Mouse (Mus musculus) adrenal gland, adult 2 months (tissue): Measurements from ENCODE around the gene Ipo9. TPM values are rescaled to one million over a fixed set of nuclear protein-coding genes. Genes with fewer than 3 reads are reported as not detected.

Experiments
- DNase-seq: peaks from one replicate; pipeline ENCODE4 v3.0.0; 2021
- polyA plus RNA-seq: library from polyadenylated mRNA; depleted of rRNA; stranded (reverse); fragments of >200 nt; gene quantifications from 2 replicates; pipeline ENCODE4 v1.2.3, GENCODE M21; 2012
- total RNA-seq, 2 experiments: library from RNA; stranded (reverse); gene quantifications; 2 replicates each; pipeline ENCODE4 v1.2.3; 2021

Ipo9 gene
- total and polyA plus RNA-seq, 3 experiments, result 58.6 to 80.7 (median 77.5) TPM

- DNase-seq, result no peak
Measured at GRCm38 (mm10) chr1:135430669-135431017, 344 bp upstream of the Ipo9 start.

DNA sequence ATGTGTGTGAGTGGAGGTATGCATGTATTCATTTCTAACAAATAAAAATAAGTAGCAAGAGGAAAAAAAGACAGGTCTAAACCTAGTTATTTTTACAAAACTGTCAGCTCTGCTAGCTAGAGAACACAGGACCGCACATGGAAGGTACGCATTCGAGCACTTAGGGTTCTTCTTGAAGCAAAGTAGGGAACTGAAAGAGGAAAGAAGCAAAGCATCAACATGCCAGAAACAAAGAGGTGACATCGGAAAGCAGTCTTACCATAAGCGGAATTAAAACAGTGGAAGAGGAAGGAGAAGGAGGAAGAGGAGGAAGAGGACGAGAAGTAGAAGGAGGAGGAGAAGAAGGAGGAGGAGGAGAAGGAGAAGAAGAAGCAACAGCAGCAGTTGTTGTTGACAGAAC is 2.9 kb downstream of the Ipo9 start:
- DNase-seq, result no peak

- no peak for DNase-seq
Measured at GRCm38 (mm10) chr1:135426645-135427044, 3.7 kb downstream of the Ipo9 start.

GRCm38 (mm10) chr1:135422772-135423171 is 7.5 kb downstream of the Ipo9 start:
- no peak for DNase-seq

GRCm38 (mm10) chr1:135413996-135414395 is 16.3 kb downstream of the Ipo9 start:
- peak; percentile 75 for DNase-seq

DNA sequence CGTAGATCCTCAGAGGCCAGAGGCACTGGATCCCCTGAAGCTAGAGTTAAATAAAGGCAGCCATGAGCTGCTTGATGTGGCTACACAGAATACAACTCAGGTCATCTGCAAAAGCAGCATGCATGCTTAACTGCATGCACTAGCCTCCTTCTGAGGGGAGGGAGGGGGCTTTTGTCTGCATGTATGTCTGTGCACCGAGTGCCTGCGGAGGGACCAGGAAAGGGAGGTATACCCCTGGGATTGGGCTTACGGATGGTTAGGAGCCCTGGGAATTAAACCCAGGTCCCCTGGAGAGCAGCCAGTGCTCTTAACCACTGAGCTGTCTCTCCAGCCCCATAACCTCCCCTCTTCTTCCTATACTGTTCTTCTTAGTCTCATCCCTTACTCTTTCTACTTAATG is 18.2 kb downstream of the Ipo9 start:
- DNase-seq, result no peak

DNA sequence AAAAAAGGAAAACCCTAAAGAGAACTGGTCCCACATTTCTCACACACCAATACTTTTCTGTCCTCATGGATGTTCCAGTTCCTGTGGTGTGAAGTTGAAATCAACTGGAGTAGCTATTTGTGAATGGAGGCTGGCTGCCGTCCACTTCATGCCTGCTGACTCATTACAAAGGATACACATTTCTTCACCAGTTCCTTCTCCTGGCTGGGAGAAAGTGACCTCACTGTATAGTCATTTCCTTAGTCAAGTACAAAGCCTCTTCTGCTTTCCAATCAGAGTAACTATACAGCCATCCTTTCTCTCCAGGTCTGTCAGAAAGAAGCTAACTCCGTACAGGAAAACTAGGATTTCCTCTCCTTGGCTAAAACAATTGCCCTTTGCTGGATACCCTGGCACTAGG is 19.3 kb downstream of the Ipo9 start:
- DNase-seq, result peak; percentile 79

DNA sequence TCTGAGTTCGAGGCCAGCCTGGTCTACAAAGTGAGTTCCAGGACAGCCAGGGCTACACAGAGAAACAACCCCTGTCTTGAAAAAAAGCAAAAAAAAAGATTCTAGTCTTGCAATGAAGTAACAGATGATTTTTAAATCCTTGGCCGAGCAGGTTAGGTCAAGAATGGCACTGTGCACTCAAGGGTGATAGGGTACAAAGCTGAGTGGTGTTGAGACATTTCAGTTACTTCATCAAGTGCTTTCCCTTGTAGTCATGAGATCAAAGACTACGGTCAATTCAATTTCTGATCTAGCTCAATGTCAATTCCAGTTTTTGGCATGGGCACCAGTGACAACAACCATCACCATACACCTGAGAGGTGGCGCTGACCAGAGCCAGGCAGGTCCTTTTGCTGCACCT is 21.3 kb downstream of the Ipo9 start:
- no peak for DNase-seq

- DNase-seq, result no peak
Measured at GRCm38 (mm10) chr1:135405356-135405755, 24.9 kb downstream of the Ipo9 start.

DNA sequence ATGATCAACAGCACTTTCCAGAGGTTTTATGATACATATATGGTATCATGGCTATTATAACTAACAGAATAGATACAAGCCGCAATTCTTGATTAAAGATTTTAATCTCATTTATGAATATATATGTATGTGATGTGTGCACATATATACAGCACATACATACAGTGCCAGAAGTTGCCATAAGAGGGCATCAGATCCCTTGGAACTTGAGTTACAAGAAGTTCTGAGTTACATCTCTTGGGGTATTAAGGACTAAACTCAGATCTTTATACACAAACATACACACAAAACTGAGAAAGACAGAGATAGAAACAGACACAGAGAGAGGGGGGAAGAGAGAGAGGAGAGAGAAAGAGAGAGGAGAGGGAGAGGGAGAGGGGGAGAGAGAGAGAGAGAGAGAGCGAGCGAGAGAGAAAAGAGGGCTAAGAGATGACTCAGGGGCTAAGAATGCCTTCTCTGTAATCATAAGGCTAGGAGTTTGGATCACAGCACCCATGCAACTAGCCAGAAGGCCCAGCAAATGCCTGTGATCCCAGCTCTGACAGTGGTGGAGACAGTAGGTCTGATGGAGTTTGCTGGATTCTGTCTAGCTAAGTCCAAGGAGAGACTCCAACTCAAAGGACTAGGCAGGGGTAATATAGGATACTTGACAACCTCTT is 28.7 kb downstream of the Ipo9 start:
- DNase-seq, result no peak

DNA sequence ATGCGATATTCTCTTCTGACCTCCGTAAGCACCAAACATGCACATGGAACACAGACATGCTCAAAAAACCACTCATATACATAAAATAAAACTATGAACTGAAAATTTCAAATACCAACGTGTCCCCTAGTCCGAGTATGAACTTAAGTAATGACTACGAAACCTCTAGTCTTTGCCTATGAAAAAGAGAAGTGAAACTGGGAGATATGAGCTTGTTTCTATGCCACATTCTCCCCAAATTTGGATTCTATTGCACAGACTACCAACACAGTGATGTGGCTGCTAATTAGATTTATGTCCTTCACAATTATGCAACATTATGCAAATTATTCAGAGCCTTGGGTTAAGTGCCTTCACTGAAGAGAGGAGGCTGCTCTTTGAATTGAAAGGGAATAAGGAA is 30.8 kb downstream of the Ipo9 start:
- no peak for DNase-seq

DNA sequence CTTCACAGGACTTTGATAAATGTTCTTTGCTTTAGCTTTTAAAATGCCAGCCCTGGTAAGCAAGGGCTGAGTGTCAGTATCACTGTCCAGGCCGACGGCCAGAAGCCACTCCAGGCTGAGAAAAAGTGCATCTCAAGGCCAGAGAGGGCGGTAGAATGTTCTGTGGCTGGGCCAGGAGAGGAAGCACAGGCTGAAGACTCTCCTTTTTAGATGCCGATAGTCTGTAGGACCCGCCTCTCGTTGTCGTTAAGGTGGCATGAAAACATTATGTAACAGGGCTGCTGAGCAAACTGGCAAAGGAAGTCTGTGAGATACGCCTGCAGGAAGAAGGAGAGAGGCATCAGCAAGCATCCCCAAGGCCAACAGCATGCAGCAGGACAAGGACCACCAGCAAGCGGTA is 45.1 kb downstream of the Ipo9 start:
- DNase-seq, result peak; percentile 48

DNA sequence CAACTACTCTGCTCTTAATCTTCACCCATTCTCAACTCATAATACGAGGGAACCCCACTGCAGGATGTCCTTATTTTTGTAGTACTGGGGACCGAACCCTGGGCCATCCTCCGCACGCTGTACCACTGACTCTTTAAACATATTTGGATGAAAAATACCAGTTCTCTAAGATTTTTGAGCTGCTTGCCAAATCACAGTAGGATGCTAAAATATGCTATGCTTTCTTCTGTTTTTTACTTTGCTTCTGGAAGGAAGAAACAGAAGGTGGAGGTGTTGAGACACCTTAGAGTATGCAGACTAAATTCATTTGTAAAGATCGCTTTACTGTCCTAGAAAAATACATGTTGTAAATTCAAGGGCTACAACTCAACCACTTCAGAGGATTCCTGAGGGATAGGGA is 46.1 kb downstream of the Ipo9 start:
- DNase-seq, result no peak

DNA sequence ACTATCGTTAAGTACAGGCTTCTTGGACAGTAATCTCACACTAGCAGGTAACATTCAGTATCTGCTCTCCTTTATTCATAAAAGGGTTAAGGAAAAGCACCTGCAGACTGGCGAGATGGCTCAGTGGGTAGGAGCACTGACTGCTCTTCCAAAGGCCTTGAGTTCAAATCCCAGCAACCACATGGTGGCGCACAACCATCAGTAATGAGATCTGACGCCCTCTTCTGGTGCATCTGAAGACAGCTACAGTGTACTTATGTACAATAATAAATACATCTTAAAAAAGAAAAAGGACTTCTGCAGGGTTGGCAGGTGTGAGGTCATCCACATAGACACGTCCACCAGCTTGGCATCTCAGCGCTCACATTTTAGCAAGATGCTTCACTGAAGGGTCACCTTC is 48.7 kb downstream of the Ipo9 start:
- DNase-seq, result peak; percentile 27

DNA sequence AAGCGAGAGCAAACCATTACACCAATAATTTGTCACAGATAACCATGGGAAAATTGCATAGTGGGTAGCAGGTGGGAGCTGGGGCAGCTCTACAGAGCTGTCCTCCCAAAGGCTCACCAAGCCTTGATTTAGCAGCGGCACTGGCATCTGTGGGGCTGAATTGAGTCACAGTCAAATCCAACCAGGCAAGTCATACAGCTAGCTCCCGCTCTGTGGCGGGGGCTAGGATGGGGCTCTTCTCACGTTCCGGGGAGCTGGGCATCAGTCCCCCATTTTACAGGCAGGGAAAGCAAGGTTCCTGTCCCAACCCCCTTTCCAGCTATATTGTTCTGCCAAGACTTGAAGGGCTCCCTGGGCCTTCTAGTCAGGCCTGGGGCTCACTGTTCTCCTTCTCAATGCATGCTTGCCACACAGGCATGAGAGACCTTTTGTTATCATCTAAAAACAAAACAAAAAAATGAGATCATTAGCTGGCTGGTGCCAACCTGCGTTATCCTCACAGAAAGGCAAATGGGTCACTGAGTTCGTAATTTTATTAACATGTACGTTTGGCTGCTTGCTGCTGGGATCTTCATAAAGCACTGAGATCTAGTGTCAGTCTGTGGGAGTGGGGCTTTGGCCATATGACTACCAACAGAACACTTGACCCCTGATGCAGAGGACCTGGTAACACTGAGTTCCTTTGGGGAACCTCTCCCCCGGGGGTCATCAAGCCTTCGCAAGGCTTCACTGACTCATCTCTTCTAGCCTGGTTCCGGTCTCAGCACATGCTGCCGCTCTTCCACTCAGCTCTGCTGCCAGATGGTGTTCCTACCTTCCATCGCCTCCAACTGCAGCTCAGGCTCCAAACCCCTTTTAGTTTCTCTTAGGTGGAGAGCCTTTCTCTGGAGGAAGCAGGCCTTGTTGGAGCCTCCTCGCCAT is 50.0 kb downstream of the Ipo9 start:
- no peak for DNase-seq

DNA sequence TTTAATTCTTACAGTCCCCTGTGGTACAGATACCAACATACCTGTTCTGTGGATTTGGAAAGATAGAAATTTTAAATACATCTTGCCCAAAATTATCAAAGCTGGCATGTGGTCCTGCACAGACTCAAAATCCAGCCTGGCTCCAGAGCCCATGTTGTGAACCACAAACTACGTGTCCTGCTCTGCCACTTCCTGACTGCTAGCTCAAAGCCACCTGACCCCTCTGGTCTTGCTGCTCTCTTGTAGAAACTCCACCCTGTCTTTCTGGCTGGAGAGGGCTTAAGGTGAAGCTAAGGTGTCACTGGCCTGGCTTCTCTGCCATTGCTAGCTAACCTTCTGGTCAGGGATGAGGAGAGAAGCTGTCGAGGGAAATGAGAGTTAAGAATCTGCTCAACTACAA is 51.3 kb downstream of the Ipo9 start:
- DNase-seq, result no peak

- DNase-seq, result no peak
Measured at GRCm38 (mm10) chr1:135378576-135378975, 51.7 kb downstream of the Ipo9 start.

GRCm38 (mm10) chr1:135374868-135375581 is 55.3 kb downstream of the Ipo9 start, which contains the start of gene Shisa4:
Gene Shisa4, minus strand, starts transcription at chr1:135375237.
- DNase-seq, result peak; percentile 85

DNA sequence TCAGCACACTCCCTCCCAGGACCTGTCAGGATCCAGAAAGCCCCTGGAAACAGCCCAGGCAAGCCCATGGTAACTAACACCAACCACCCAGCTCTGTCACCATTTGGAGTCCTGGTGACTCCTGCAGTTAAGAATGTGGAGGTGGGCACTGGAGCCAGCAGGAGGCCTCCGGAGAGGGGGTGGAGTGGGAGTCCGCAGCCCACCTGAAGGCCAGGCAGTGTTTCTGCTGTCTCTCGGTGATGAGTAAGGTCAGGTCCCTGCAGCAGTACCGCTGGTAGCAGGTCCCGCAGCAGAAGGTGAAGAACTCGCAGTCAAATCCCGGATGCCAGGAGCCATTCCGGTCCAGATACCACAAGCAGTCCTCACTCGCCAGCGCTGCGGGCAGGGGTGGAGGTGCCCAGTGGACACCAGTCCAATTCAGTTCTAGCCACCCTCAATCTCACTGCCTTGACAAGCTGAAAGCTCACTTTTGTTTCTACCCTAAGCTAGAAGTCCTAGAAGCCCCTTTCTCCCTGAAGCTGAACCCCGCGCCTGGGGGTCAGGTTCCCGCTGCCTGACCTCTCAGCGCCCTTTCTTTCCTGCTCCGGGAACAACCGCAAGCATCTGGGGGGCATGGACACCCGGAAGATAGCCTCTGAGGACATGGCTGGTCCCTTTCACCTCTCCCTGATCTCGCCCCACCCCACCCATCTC is 56.0 kb downstream of the Ipo9 start:
- peak; percentile 28 for DNase-seq

DNA sequence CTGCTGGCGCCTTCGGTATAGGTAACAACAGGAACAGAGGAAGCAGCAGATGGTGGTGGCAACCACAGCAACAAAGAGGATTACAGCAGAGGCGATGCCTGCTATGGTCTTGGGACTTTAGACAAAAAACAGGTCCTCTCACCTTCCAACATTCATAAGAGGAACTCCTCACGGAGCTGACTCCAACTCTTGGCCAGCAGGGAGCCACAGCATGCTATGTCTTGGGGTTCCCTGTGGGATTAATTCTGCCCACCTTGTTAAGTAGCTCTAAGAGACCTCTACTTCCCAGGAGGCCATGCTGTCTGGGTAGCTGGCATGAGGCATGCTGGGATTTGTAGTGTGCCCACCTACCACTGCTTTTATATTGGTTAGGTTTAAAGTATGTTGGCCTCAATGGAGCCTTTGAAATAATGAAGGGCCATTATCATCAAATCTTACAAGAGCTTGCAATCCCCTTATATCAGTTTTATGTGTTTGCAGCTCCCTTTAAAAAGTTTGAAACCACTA is 57.1 kb downstream of the Ipo9 start:
- DNase-seq, result no peak

DNA sequence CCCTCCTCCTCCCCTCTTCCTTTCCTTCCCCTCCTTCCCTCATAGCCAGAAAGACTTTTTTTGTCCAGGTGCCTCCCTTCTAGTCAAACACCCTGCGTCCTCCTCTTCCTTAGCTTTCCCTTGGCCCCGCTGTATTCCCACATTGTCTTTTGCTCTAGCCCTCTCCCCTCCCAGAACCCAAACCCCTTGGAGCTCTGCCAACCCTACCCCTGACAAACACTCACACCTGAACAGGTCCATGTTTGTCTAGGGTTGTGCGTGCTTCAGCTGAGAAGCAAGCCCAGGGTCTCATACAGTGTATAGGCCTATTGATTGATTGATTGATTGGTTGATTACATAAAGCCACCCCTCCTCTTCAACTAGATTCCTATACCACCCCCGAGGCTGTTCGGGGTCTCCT is 60.9 kb downstream of the Ipo9 start:
- DNase-seq, result no peak

GRCm38 (mm10) chr1:135368982-135369381 is 61.3 kb downstream of the Ipo9 start:
- DNase-seq, result peak; percentile 74
